Mouse (Mus musculus): ENCODE data around the gene Acadsb.
"Not testable (repeated sequence)": the region's sequence is repeated elsewhere in the genome, so short reads cannot be mapped to it uniquely, and the experiment has no call there.

Acadsb gene

DNA sequence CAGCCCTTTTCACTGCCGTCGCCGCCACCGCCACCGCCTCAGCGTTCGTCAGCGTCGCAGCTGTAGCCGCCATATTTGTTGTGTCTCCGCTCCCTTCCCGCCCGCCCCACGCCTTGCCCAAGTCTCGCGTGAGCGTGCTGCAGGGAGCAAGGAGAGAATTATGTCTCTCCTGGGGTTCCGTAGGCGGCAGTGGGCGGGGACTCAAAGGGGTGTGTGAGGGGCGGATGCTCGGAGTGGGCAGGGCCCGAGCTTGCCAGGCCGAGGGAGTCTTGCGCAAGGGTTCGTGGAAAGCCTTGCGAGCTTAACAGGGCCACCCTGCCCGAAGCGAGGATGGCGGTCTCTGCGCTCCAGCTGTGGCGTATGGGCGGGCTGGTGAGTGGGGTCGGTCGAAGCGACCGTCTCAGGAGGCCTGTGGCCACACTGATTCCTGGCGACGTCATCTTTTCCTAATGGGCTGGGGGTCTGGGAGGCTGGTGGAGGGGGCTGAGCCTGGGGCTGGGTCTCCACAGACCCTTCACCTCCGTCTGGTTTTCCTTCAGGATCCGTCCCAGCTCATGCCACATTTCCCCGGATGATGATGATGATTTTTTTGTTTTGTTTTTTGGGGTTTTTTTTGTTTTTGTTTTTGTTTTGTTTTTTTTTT, at the start of gene Acadsb, which contains the start of gene Ikzf5:
Acadsb (plus strand) TSS at position 186 of the 643 bp plus-strand sequence.
Ikzf5 (minus strand) TSS at position 106 of the 643 bp plus-strand sequence.
- peak; percentile 98 for DNase-seq (ENCODE audit: low read depth)

DNA sequence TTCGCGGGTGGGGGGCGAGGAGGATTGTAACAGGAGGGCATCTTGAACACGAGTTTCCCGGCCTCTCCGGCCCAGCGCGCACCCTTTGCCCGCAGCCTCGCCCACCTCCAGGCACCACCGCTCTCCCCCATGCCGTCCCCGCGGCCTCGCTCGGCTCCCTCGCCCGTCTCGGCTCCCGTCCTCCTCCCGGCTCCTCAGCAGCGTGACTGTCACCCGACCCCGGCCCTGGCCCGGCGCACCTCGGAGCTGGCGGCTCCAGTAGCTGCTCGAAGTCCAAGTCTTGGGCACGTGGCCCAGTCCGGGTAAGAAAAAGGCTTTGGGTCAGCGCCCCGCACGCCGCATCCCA, 48.2 kb upstream of the Acadsb start:
- DNase-seq (ENCODE audit: low read depth), result no peak

DNA sequence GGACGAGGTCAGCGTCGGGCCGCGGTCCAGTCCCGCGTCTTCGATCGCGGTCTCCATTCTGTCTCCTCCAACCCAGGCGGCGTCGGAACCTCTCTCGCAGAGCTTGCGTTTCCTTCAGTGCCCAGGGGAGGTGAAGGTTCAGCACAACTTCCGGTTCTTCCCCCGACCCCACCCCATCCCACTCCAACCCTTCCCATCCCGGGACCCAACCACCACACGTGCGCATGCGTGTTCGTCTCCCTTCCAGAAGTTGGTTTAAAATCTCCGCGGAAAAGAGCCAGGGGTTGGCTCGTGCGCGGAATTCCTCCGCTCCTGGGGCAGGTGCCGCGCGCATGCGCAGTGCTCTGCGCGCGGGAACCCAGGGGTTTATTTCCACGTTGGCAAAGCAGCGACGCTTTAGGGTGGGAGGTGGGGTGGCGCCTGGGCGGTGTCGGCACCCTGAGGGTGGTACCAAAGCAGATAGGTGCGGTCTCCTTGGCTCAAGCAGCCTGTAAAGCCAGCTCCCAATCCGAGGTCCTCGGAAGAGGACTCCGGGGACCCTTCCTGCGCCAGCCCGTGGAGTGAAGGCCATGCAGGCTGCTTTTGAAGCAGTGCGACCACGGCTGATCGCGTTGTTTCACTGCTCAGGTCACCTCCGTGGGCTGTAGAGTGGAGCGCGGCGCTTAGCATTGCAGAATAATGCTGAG, 47.6 kb upstream of the Acadsb start, which contains the start of gene 2310057M21Rik:
2310057M21Rik (minus strand) TSS at position 145 of the 686 bp plus-strand sequence.
- DNase-seq (ENCODE audit: low read depth), result peak; percentile 97

DNA sequence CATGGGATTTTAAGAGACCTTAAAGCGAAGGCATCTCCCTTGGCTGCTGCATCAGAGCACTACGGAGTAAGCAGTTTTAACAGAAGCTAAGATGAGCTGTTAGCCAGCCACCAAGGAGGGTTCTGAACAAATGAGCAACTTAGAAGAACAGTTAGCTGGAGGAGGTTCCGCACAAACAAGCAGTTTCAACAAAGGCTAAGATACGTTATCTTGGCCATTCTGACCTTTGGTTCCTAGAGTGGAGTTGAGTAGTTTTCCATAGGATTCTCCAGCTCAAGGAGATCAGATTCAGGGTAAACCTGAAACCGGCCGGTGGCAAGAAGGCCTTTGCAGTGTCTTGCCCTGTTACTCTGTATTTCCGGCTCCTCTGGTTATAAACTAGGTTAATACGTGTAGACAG, 46.3 kb upstream of the Acadsb start:
- no peak for DNase-seq (ENCODE audit: low read depth)

DNA sequence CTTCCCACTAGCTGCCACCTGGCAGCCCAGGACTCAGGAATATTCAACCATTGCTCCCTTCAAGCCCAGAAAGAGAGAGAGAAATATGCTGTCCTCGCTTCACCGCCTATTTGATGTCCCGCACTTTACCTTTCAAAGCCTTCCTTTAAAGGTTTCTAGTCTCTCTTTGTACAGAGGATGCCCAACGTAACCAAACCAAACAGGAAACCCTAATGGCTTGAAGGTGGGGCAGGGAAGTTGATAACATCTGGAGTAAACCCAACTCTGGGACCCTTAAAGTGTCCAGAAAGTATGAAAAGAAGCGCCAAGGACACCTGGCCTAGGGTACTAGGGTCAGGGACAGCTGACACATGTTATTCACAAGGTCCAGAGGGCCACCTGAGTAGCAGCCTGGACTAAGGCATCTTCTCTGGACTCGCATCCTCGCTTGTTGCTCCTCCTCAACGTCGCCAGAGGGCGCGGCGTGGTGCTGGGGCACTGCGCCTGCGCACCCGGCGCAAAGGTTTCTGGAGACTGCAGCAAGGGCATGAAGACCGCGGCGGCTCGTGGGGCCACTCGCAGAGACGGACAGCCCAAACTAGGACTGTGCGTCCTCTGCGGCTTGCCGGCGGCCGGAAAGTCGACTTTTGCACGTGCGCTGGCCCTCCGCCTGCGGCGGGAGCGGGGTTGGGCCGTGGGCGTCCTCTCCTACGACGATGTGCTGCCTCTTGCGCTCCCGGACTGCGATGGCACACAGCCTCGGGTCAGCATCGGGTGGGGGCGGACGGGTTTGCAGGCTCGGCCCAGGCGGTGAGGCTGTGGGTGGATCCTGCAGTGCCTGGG, 39.5 kb upstream of the Acadsb start, which contains the start of gene Pstk:
Pstk (plus strand) TSS at position 494 of the 822 bp plus-strand sequence.
- peak; percentile 92 for DNase-seq (ENCODE audit: low read depth)

DNA sequence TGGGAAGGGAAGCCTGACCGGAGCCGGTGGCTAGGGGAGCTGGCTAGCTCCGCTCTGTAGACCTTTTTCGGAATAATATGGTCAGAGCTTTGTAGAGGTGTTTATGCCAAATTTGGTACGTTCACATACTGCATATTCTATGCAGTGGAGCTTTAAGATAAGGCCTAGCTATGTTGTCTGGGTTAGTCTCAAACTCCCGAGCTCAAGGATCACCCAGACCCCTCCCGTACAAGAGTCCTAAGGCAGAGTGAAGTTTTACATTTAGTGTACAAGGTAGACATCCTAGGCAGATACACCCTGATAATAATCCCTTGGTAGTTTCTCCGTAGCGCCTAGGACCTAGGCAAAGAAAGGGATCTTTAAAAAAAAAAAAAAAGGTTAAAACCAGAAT, 38.9 kb upstream of the Acadsb start:
- no peak for DNase-seq (ENCODE audit: low read depth)

DNA sequence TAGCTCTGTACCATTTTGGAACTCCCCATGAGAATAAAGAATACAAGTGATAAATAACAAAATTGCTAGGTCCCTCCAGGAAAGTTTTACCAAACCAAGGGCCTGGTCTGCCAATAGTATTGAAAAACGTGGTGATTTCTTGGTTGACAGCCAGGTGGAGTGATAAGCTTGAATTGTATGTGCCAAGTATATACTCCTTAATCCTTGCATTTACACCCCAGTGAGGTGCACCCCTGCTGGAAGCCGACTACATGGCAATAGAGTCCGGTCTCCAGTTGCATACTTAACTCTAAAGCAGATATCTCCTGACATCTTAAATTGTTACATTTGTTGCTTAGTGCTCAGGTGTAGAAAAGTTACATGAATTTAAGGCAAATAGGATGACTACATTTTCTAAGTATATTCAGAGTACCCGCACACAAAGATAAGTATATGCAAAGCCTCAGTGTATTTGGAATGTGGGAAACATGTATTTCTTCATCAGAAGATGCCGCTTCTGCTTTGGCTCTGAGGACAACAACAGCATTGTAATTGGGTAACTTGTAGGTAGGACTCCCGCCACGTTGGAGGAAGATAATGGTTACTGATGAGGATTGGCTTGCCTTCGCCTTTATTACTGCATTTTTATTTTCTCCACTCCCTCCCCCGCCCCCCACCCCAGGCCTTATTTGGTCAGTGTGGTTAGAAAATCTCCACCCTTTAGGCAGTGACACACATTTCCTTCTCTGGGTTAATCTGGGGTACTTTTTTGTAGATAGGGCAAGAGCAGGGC, 38.3 kb upstream of the Acadsb start:
- DNase-seq (ENCODE audit: low read depth), result peak; percentile 85

DNA sequence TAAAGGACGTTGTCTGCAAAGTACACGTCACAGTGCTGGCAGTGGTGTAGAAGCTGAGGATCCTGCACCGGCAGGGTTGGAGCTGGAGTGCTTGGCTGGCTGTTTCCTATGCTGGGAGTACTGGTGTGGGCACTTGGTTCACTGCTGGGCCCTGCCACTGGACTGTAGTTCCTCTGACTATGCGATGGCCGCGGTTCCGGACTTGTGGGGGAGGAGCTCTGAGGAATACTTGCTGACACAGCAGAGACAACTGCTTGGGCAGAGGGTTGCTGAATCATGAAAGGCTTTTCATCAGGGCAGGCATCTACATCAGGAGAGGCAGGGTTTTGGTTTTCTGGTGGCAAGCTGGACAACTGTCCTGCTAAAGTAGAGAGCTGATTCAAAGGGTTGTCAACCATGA, 18.6 kb upstream of the Acadsb start:
- not testable (repeated sequence) for DNase-seq (ENCODE audit: low read depth)

DNA sequence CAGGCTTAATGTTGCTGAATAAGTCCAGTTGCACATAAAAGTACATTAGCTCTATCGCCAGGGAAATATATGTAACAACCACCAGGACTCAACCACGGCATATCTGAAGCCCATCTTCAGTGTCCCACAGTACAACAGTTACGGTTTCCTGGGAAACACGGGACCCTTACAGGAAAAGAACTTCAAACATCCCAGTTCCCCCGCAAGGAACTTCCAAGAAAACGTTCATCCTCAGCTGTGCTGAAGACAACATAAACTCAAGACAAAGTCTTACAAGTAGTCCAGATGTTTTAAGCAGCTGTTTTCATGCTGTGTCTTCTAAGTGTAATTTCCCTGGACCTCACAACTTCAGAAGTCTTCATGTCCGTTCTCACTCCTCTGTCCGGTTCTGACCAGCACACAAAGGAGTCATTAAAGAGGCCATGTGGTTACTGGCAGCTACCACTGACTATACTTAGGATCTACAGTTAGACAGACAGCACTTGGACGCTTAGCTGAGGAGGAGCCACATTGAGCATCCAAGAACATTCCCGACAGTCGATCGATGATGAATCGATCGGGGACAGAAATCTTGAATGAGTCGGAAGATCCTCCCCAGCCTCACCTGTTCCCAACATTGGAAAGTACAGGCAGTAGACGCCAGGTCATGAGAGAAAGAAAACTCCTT, 947 bp upstream of the Acadsb start:
- peak; percentile 60 for DNase-seq (ENCODE audit: low read depth)

DNA sequence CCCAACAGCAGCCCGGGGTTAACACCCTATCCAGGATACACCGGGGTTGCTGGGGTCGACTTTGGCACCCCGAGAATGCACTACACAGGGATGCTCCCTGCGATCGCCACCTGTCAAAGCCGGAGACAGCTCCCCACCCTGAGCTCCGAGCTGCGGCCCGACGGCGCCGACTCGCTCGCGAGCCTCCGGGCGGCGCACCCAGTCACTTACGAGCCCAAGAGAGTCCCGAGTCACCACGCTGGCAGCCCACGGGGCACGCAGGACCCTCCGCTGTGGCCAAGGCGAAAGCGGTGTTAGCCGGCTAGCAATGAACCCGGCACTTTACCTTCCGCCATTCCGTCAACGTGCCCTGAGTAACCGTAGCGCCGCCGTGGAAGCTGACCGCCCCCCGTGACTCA, 414 bp upstream of the Acadsb start:
- DNase-seq (ENCODE audit: low read depth), result no peak

DNA sequence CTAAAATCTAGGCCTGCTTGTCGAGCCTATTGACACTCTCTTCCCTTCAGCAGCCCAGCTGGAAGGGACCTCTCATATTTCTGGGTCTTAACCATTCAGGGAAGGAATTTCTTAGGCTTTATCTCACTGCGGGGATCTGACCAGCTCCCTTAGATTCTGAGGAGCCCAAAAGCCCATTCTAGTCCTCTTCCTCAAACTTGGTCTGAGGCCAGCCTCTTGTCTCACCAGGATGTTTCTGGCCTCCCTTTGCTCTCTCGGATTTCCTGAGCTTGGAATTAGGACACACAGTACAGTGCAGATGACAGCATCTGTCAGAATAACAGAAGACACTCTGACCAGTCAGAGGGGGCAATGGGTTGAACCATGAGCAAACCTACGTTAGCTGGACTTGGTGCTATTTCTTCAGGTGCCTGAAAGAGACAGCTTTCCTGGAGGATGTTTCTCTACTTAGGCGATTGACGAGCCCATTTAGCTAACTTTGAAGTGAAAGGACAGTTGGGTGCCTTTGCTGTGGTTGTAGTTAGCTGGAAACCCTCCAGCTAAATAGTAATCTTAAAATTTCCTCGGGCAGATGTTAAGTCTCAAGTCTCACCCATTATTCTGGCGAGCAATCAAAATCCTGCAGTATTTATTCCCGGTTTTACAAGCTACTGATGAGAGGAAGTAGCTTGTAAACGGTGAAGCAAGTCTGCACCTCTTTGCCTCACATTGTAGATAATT, 980 bp downstream of the Acadsb start:
- DNase-seq (ENCODE audit: low read depth), result peak; percentile 41

DNA sequence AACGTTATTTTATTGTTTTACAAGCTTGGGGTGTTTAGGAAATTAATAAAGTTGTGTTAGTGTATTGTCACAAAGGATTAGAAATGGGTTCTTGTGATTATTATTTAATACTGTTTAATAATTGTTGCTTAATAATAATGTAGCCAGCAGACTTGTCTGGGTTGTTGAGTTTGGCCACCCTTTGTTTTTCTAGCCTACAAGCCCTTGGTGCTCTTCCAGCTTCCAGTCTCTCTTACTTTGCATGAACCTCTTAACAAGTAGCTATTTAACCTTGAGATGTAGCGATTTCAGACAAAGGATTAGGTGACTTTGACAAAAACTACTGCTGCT, 1.5 kb downstream of the Acadsb start:
- no peak for DNase-seq (ENCODE audit: low read depth)

DNA sequence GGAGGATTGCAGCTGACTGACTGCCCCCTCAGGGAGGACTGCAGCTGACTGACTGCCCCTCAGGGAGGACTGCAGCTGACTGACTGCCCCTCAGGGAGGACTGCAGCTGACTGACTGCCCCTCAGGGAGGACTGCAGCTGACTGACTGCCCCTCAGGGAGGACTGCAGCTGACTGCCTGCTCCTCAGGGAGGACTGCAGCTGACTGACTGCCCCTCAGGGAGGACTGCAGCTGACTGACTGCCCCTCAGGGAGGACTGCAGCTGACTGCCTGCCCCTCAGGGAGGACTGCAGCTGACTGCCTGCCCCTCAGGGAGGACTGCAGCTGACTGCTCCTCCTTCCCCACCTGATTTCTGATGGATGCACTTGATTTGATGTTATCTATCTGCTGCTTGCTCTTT, 6.3 kb downstream of the Acadsb start:
- DNase-seq (ENCODE audit: low read depth), result not testable (repeated sequence)

DNA sequence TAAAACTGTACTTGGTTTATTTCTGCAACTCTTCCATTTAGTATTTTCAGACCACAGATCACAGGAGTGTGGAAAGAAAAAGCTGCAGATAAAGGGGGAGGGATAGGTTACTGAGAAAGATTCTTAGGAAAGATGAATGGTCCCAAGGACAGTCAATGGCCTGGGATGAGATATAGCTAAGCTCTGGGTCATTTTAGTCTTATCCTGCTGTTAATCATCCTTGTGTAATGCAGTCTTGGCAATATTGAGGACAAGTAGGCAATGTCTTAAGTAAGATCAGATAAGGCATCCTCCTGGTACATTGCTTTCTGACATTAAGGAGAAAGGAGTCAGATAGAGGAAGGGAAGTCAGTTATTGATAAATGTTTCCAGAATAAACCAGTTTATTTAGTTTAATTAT, 7.2 kb downstream of the Acadsb start:
- DNase-seq (ENCODE audit: low read depth), result peak; percentile 24

DNA sequence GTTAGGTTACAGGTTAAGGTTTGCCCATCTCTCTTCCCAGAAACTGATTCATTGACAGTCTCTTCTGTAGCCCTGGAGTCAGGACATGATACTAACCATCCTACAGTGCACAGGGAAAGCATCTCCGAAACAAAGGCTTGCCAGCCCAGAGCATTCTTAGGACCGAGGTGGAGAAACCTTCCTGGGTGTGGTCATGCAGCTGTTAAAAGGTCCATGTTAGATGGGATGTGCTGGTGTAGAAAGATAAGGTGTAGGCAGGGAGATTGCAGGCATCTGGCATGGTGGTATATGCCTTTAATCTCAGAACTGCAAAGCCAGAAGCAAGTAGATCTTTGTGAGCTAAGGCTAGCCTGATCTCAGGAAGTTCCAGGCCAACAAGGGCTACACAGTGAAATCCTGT, 14.5 kb downstream of the Acadsb start:
- no peak for DNase-seq (ENCODE audit: low read depth)

DNA sequence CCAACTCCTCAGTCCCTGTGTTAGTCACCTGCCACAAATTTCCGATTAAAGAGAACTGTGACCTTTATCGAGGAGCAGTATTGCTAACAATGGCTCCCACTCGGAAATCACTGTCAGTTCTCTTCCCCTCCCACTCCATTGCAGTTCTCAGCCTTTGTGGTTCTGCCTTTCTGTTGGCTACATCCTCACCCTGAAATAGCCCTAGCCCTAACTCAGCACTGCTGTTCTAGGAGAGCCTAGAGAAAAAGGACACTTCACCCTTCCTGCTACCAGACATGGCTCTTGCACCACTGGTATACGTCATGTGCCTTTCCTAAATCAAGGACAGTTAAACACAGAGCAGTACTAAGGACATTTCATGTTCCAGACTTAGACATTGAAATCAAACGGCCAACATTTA, 16.9 kb downstream of the Acadsb start:
- DNase-seq (ENCODE audit: low read depth), result no peak

DNA sequence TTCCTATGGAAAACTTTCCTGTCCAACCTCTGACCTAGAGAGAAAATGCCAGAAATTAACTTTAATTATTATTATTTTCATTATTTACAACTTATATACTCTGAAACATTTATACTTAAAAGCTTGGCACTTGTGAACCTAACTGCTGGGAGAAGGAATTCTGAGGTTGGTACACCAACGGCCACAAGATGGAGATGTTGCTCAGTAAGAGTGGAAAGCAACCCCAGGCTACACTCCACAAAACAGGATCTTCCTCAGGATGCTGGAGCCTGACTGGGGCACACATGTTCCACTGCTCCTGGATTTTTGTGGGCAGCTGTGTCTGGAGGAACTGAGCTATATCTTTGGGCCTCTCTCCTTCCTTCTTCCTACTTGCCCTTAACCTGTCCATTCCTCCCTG, 21.8 kb downstream of the Acadsb start:
- peak; percentile 50 for DNase-seq (ENCODE audit: low read depth)

DNA sequence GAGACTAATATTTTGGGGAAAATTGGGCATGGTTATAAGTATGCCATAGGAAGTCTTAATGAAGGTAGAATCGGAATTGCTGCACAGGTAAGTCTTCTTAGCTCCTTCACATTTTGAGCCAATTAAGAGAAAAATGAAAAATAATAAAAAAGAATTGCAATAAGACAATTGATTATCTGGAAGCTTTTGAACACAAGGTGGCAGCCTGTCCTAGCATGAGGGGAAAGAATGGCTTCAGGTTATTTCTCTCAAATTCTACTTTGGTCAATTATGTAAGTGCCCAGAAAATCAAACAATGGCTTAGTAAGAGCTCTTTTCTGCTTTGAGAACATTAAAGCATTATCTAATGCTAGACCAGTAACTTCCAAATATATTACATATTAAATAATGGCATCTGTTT, 23.9 kb downstream of the Acadsb start:
- DNase-seq (ENCODE audit: low read depth), result peak; percentile 18

DNA sequence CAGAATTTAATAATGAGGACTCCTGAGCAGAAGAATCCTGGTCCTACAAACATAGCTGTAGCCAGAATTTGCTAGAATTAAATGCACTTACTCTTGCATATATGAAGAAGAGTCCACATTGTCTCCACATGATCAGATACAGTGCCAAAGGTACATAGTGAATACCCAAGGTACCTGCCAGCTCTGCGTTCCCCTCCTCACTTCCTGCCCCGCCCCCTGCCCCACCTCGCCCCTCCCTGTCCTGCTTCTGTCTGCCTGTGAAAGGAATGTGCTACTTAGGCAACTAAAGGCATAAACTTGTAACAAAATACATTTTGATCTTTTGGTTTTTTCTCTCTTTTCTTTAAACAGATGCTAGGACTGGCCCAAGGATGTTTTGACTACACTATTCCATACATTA, 26.6 kb downstream of the Acadsb start:
- no peak for DNase-seq (ENCODE audit: low read depth)

DNA sequence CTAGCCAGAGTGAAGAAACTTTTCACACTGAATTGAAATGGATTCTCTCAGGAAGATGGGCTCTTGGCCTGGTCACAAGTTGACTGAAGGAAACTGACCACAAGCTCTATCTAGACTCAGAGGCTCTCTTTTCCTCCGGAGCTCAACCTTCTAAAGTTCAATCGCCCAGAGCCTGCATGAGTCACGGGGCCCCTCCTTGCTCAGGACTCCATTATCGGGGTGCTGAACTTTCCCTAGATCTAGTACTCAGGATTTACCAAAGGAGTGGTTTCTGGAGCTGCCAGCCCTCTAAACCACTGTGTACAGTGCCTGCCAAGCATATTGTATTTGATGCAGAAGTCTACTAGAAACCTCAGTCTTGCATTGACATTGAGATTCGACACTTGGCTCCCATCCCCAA, 46.3 kb downstream of the Acadsb start:
- DNase-seq (ENCODE audit: low read depth), result no peak

DNA sequence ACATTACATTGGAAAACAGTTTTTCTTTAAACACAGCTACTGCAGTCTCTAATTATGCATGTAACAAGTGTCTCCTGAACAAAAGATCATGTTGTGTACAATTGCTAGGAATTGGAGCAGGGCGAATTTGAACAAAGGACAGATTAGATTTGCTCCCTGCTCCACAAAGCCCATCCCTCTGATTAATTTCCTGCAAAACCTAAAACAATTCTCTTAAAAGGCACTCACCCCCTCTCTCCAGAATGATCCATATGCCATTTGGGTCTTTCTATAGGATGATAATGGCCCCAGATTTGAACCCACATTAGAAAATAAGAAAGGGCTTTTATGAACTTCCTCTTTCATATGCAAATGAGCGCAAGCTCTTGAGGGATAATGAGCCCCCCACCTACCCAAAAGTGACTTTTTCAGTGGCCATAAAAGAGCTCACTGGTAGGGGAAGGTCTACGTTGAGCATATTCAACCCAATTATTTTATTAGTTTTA, 54.8 kb downstream of the Acadsb start:
- DNase-seq (ENCODE audit: low read depth), result no peak
